Mouse (Mus musculus): Measurements from ENCODE around the gene Hs6st3.

The Hs6st3 gene

GRCm38 (mm10) chr14:119798561-119798960 lies 660.4 kb downstream of the Hs6st3 start:
- WGBS, result 40% methylated on average over 11 of the region's 11 CpGs

DNA sequence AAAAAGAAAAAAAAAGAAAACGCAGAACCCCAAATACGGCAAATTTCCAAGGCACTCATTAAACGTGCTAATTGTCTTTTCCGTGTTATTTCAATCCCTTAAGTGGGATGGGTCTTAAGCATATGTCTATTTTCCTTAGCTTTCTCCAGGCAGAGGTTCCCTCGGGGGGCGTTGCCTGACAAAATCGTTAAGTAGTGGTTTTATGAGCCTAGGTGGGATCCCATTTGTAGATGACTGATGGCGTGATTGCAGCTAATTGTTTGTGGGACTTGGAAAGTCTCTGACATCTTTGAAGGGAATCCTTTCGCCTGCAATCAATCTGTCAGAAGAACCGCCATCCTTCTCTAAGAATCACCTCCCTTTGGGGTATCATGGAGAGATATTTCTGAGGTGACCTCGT lies 662.7 kb downstream of the Hs6st3 start:
- 74% methylated on average over 11 of the region's 11 CpGs for whole genome bisulfite sequencing

GRCm38 (mm10) chr14:119813898-119814297 lies 675.8 kb downstream of the Hs6st3 start:
- WGBS, result 93% methylated on average over 4 of the region's 4 CpGs

DNA sequence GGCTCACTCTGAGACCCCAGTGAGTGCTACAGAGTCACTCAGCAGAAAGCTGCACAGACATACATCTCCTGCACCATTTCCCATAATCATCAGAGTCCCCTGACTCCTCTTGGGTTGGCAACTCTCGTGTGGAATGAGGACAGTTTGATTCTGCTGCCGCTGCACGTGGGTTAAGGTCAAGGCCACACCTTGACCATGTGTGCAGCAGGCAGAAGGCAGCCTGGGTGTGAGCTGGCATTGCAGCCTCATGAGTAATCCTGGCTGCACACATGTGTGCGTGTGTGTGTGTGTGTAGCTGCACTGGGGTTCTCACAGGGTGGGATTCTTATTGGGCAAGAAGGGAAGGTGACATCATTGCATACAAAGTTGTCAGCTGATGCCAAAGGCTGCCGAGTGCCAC lies 677.5 kb downstream of the Hs6st3 start:
- WGBS, result 76% methylated on average over 5 of the region's 5 CpGs

DNA sequence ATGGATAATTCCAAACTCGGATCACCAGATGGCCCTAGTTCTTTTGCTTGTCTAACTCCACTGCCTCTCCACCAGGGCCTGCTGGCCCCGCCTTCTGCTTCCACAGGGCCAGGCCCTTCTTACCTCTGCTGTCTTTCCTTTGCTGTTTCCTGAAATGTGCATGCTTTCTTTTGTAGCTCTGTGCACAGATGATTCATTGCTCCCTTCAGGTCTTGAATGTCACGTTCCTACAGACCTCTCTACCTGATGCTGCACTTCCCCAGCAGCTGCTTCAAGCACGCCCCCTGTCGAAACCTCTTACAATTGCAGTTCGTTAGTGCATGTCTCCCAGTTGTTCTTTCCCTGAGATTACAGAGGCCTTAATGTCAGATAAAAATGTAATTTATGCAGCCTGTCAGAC lies 682.4 kb downstream of the Hs6st3 start:
- 63% methylated on average over 6 of the region's 6 CpGs for WGBS

GRCm38 (mm10) chr14:119831165-119832011 lies 693.2 kb downstream of the Hs6st3 start:
- WGBS, result 57% methylated on average over 19 of the region's 19 CpGs

- WGBS, result 72% methylated on average over 7 of the region's 7 CpGs
Measured at GRCm38 (mm10) chr14:119832012-119832325, 693.8 kb downstream of the Hs6st3 start.

DNA sequence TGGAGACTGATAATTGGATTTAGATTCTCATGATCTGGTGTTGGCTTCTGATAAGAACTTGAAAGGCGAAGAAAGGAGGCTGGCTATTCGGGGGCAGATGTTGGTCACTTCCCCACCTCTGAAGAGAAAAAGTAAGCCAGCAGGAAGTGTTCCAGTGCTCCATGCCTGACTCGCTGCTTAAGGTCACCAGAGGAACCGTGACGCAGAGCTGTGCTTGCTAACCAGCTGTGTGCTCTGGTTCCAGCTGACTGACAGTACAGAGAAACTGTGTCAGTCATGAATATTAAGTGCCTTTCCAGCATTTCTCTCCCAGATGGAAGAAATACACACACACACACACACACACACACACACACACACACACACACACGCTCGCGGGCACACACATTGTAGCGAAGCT lies 694.8 kb downstream of the Hs6st3 start:
- 71% methylated on average over 9 of the region's 9 CpGs for WGBS

DNA sequence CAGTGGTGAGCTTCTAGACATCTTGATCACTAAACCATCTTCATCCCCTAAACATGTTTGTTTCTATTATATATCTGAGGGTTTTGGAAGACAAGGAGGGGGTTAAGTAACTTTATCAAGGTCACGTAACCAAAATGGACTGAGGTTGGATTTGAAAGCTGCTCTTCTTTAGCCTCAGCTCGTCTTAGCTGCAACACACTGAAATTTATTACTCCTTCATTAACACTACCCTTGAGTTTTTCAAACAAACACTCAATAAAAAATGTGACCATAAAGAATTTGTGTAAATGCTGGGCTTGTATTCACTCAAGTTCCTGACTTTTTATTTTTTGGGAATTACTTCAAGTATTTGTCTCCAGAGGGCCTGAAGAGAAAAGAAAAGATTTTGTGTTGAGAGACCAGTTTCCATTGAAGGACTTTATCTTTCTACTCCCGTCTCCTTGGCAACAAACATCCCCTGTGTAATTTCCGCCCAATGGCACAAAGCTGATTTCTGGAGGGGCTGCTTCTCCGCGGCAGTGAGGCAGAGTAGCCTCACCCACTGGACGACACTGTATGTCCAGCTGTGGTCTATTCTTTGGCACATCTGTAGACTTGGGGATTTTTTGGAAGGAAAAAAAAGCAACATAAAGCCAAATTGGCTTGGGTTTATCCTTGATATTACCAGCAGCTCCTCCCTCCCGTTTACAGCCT lies 696.0 kb downstream of the Hs6st3 start:
- WGBS, result 56% methylated on average over 8 of the region's 8 CpGs

GRCm38 (mm10) chr14:119836051-119836450 lies 697.9 kb downstream of the Hs6st3 start:
- WGBS, result 91% methylated on average over 3 of the region's 3 CpGs

DNA sequence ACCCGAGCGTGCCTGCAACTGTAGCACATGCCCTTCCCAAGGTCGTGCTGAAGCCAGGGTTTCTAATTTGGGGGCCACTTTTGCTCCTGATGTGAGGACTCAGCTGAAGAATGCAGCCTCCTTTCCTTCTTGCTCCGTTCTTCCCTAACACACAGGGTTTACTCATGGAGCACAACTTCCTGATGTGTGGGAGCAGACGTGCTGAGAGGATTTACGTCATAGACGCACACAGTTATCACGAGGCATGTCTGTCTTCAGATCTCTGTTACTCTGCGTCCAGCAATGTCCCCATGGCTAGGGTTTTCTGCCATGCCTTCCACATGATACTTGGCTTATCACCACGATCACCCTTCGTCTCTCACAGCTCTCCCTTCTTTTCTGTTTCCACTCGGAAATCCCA lies 709.4 kb downstream of the Hs6st3 start:
- WGBS, result 47% methylated on average over 12 of the region's 12 CpGs

- 53% methylated on average over 4 of the region's 4 CpGs for WGBS
Measured at GRCm38 (mm10) chr14:119848759-119849298, 710.7 kb downstream of the Hs6st3 start.

- 77% methylated on average over 7 of the region's 7 CpGs for WGBS
Measured at GRCm38 (mm10) chr14:119849338-119849737, 711.2 kb downstream of the Hs6st3 start.

DNA sequence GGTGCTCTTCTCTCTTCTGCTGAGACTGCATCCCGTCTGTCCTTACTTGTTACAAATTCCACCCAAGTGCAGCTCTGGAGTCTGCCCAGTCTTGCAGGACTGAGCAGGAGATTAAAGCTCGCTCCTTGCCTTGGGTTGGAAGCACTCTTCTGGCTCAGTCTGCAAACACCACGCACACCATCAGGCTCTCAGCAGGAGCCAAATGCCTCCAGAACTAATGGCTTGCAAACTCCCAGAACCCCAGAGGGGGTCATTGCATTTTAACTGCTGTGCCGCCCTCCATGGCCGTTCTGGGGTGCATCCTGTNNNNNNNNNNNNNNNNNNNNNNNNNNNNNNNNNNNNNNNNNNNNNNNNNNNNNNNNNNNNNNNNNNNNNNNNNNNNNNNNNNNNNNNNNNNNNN lies 714.0 kb downstream of the Hs6st3 start:
- 11% methylated on average over 5 of the region's 5 CpGs for WGBS

DNA sequence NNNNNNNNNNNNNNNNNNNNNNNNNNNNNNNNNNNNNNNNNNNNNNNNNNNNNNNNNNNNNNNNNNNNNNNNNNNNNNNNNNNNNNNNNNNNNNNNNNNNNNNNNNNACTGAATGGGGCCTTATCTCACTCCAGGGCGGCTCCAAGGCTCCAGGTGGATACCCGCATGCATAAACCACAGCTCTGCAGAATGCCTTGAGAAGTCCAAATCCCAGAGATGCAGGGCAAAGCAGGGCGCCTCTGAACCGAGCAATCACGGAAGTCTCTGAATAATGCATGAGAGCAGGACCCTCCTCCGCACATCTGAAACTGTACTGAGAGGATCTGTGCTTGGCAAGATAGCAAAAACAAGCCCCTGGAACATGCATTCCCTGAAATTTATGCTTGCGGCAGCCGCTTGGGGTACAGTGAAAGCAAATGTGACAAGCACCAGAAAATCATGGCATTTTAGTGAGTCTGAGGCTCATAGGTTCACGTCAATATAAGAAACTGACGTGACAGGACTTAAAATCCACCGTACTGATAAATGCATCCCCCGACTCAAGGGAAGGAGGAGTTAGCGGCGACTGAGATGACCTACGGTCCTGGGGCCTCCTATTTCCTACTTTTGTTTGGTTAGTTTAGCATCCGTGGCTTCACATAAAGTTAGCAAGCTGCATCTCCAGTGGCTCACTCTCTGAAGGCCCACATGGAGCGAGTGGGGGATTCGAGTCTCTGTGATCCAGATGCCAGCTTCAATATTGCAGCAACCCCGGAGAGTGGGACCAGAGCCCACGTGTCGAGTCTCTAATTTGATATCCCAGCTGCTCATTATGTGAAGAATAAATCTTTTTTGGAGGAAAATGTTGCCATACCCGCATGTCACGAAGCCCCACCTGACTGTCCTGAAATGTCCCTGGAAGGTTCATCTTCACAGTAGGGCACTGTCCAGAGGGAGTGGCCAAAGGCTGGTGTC lies 719.5 kb downstream of the Hs6st3 start:
- 24% methylated on average over 23 of the region's 23 CpGs for WGBS

DNA sequence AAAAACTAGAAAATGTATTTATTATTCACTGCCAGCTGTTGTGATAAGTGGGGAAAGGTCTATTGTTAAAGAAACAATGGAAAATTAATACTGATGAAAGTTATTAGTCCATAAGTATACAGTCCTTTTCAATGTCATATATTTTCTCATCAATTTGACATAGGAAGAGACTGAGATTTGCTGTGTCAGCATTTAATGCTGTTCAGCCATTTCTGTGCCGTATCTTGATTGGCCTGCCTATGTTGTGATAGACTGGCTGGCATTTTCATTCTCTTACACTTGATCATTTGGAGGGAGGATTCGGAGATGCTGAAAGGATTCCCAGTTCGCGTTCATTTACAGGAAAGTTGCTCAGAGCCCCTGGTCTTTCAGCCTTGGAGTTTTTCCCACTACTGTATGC lies 735.5 kb downstream of the Hs6st3 start:
- 90% methylated on average over 4 of the region's 4 CpGs for WGBS

DNA sequence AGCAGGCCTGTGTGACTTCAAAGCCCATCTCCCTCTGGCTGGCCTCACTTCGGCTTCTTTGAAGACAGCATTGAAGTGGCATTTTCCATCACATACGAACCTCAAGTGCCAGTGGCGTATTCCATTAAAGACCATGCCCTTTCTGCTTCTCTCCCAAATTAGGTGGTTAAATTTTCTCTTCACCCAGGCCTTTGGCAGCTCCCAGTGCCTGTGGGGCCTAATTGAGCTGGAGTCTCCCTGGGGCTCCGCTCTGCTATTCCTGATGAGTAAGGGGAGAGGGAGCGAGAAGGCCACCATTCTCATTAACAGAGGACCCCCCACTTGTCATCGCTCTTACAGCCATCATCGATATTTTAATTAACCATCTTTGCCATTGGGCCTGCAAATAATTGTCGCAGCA lies 754.8 kb downstream of the Hs6st3 start:
- 91% methylated on average over 8 of the region's 8 CpGs for WGBS

DNA sequence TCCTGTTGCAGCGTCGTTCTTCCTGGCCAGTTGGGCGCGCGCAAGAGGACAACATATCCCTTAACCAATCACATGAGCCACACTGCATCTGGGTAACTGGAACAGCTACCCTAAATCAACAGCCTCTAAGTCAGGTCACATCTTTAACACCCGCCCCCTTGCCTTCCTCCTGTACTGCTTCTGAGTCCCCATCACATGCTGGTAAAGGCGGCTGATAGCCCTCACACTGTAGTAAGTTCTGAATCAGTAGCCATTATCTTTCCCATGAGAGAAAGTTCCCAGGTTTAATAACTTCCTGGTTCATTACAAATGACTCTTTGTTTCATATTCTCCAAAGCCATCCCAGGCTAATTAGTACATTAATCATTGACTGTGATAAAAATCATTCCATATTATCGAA lies 757.0 kb downstream of the Hs6st3 start:
- WGBS, result 93% methylated on average over 8 of the region's 8 CpGs

- 57% methylated on average over 10 of the region's 10 CpGs for WGBS
Measured at GRCm38 (mm10) chr14:119895765-119896465, 757.8 kb downstream of the Hs6st3 start.

DNA sequence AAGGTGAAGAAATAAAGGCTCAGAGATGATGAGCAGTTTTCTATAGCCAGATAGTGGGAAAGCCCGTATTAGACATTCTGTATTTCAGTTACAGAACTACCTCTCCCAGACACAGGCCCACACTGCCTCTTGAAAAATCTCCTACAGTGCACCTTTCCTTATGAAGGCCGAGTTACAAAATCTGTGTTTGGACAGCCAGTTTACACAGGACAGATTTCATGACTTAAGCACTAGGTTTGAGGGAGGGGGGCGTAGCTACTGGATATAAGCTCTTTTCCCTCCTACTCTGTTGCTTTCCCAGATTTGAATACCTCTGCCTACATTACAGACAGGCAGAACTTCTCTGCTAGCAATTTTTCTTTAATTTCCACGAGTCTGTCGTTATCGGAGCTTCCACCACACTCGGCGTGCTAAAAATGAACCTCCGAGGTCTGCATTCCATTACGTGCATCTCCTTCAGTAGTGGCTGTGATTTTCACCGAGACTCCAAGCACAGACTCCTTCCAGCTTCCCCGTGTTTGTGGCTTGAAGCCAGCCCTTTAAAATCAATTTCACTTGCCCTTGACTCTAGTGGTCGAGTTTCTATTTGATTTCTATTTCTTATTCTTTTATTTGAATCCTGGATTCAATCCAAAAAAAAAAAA lies 770.0 kb downstream of the Hs6st3 start:
- WGBS, result 38% methylated on average over 13 of the region's 13 CpGs

- 87% methylated on average over 6 of the region's 6 CpGs for WGBS
Measured at GRCm38 (mm10) chr14:119914508-119914907, 776.4 kb downstream of the Hs6st3 start.

All from cerebral cortex, adult 2 months (tissue).